Mouse (Mus musculus): ENCODE data around the gene Nemf. TPM values are rescaled to one million over a fixed set of nuclear protein-coding genes. Genes with fewer than 3 reads are reported as not detected.

The Nemf gene
- polyA plus RNA-seq, 2 experiments from 2014 or later, result 163 to 169 TPM

DNA sequence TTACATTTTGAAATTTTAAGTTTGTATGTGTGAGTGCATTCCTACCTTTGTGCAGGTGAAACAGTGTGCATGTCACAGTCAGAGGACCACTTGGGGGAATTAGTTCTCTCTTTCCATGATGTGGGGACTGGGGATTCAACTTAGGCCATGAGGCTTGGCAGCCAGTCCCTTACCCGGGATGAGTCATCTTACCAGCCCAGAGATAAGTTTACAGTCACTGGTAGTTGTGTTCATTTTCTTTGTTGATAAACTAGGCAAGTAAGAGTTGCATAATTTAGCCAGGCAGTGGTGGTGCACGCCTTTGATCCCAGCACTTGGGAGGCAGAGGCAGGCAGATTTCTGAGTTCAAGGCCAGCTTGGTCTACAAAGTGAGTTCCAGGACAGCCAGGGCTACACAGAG, 52.9 kb downstream of the Nemf start:
- ATAC-seq, result no peak

DNA sequence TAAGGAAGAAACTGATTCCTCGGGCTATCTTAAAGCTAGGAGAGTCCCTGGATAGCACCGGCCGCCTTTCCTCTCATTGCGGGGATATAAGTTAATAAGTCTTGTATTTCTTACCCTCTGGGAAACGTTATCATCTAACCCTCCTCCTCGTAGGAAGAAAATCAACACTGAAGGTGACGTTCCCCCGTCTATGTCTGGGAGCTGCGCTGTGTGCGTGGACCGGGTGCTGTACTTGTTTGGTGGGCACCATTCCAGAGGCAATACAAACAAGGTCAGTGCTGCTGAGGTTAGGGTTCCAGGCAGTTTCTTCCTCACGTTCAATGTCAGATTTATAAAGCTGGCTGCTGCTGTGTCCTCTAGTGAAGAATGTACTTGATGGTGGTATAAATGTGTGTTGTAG, 54.8 kb downstream of the Nemf start:
- no peak for ATAC-seq

DNA sequence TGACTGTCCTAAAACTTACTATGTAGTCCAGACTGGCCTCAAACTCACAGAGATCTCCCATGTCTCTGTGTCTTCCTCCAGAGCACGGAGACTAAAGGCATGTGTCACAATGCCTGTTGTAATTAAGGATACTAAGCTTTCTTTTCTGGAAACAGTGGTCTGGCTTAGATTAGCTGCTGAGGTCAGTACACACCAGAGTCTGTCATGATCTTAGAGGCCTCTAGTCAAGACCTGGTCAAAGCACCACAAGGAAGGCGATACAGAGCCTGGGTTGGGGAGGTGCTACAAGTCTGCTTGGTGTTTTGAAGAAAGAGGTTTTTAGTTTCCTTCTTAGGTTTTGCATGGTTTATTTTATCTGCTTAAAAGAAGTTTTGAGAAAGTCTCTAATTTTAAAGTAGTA, 56.6 kb downstream of the Nemf start:
- ATAC-seq, result no peak

DNA sequence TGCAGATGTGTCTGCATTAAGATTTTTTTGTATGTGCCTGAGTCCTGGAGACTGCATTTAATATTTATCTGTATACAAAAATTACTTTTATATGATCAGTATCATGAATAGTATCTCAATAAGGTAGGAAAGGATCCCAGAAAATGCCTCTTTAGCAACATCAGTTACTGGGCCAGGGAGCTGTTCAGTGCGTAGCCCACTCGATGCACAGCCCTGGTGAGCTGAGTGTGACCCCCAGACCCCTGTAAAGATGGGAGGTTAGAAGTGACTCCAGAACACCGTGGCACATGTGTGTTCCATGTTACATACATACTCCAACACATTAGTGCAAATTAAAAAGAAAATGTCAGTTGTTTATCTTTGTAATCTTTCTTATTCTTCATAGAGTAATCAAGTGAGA, 57.1 kb downstream of the Nemf start:
- no peak for ATAC-seq

DNA sequence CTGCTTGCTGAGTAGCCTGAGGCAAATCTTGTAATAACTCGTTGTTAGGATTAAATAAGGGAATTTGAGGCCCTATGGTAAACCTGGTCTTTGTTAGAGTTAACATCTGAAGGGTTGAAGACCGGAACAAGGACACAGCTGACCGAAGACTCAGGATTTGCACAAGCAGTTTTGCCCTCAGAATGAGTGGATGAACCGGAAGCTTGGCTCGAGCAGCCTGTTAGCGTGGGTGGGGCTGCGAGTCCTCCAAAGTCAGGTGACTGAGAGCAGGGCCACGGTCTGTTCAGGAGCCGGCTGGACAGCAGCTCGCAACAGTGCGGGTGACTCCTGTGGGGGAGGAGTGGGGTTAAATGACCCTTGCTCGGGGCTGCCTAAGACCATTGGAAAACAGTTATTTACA, 57.7 kb downstream of the Nemf start:
- ATAC-seq, result no peak

DNA sequence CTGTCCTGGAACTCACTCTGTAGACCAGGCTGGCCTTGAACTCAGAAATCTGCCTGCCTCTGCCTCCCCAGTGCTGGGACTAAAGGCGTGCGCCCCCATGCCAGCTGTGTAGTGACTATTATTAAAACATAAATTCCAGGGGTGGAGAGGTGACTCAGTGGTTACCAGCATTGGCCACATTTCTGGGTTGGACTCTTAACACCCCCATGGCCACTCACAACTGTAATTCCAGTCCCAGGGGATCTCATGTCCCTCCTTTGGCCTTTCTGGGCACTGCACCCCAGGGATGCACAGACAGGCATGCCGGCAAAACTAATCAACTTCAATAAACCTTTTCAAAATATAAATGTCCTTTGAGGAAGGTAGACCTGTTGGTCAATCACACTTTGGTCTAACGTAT, 58.7 kb downstream of the Nemf start:
- ATAC-seq, result no peak

DNA sequence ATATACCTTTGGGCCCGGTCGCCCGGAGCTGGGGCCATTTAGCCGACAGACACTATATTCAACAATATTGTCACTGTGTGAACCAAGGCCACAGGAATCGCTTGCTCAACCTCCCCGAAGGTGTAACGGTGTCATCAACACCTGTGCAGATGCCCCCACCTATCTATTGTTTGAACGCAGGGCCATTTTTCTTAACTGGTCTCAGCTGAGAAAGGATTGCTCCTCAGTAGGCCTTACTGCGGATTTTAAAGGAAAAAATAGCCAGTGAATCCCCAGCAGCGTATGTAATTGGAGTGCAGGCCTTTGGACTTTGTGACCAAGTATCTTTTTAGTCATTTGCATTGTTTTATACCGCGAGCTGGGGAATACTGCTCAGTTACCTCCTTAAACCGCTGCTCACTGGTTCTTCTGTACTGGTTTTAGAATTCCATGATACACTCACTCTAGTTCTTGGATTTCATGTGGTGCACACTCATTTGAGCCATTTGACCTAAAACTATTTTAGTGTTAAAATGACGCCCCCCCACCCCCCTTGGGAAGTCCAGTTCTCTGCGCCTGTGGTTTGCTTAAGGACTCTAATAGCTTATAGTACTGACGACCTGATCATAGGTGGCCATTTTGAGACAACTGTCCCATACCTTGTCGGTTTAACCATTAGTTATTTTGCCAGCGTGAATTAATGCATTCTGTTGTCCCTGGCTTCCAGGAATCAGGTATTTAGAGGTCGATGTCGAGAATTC, 59.4 kb downstream of the Nemf start:
- no peak for ATAC-seq

DNA sequence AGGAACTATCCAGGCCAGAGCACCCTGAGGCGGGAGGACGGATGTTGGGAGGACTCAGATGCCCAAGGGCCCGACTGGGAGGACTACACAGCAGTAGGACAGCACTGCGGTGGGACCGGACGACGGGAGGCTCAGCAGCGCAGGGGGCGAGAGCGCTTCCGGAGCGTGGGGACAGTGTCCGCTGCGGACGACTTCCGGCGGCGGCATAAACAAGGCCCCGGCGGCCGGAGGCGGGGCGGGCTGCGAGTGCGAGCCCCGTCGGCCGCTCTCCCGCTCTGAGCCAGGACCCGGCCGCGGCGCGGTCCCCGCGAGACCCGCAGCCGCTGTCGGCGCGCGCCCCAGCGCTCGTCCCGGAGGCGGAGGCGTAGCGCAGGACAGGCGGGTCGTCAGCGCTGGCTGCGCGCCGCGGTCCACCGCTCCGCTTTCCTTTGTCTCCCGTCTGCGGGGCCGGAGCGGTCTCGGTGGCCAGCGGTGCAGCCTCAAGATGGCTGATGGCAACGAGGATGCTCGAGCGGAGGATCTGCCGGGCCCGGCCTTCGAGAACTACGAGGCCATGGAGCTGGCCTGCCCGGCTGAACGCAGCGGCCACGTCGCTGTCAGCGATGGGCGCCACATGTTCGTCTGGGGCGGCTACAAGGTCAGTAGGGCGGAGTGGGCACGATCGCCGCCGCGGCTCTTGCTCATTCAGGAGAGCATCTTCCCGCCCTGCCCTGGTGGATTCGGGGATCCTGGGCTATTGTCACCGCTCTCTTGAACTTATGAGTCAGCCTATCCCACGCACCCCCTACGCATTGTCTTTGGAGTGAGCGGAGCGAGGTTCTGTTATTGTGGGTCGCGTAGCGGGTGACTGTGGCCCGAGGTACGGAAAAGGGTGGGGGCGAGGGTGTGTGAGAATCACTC, 60.2 kb downstream of the Nemf start, which contains the start of gene Klhdc2:
Gene Klhdc2, plus strand, starts transcription at position 171 of the 900 bp plus-strand sequence.
- peak; percentile 71 for ATAC-seq

DNA sequence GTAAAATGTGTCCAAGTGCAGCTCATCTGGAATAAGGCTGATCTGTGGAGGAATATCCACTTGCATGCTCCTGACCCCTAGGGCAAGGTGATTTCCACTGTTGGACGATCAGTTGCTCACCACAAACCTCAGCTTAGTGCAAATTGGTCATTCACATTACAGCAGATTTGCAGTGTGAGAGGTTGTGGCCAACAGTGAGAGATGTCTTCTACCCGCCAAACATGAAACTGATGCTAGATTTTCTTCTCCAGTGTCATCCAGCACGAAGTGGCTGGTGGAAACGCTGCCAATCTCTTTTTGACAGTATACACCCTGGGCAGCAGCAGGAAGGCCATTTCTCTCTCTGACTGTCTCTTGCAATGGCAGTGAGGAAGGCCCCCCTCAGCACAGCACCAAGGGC, 61.3 kb downstream of the Nemf start:
- no peak for ATAC-seq

DNA sequence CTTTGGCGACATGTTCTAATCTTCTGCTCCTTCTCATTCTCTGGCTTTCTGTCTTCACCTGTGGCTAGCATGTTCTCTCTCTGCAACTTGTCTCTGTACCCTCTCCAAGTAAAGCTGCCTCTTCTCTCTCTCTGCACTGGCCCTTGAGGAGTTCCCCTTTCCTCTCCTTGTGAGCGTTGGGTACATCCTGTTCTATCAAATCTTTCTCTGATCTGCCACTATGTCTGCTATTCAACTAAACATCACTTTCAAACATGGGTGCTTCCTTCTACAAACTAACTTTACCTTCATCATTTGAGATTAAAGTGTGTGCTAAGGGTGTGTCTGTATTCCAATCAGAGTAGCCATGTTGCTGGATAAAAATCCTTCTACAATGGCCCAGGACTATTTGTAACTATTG, 62.0 kb downstream of the Nemf start:
- peak; percentile 54 for ATAC-seq

DNA sequence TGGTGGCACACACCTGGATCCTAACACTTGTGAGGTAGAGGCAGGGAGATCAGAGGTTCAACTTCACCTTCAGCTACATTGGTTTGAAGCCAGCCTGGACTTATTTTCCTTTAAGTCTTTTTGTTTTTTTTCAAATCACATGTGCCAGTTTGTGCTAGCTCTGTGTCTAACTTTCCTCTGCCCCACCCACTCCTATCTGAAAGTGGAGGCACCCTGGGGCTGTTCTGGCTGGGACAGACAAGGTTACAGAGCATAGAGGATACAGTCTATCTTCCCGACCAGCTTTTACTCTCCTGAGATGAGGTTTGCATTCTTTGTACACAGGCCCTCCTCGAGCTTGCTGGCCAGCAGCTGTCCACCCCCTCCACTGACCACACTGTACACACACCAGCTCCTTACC, 63.1 kb downstream of the Nemf start:
- ATAC-seq, result no peak

DNA sequence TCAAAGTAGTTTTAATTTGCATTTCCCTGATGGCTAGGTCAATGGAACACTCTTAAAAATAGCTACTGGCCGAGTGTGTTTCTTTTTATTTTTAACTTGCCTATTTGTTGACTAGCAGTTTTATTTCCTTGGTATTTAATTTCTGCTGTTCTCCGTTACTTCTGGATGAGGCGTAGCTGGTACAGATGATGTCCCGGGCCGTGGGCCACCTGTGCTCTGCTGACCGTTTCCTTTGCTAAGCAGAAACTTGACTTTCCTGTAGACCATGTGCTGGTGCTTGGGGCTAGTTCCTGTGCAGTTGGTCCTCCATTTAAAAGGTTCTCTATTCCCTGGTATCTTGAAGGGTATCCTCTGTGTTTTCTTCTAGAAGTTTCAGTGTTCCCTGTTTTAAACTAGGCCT, 64.6 kb downstream of the Nemf start:
- ATAC-seq, result no peak

DNA sequence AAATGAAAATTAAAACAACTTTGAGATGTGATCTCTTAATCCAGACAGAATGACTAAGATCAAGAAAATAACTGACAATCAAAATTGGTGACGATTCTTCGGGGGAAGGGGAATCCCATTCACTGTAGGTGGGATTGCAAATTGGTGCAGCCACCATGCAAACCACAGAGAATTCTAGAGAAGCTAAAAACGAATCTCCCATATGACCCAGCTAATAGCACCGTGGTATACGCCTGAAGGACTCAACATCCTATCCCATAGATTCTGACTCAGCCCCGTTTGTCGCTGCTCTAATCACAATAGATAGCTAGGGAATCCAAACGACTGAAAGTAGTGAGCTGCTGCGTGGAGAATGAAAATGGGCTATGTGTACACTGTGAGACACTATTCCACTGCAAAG, 68.3 kb downstream of the Nemf start:
- peak; percentile 34 for ATAC-seq

DNA sequence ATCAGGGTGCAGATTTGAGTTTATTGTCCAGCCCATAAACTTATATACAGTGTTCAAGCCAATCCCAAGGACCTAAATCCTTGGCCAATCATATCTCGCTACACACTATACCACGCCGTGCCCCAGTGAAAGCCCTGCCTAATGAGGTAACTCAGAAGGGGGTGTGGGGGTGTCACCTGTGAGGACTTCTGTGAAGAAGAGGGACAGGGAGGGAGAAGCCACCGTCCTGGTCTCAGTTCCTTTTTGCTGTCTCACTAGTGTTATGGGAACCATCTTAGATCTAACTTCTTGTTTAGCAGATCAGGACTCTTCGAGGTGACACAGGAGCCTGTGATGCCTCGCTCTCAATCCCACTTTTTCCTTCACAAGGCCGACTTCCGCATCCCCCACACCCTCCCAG, 69.4 kb downstream of the Nemf start:
- ATAC-seq, result no peak

DNA sequence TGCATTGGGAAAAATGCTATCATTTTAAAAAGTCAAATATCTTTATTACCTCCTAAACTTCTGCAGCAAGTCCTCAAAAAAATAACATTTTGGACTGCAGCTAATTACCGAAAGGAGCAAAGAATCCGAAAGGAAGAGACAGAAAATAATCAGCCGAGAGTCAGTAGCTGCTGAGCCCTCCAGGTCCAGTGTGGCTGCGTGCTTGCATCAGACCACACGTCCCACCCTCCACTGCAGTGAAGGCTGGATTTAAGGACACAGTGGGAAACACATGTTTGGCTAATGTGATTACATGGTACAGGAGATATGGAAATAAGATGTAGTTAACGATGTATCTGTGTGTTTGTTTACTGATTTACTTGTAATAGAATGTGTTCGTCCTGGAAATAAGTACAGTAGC, 73.8 kb downstream of the Nemf start:
- no peak for ATAC-seq

DNA sequence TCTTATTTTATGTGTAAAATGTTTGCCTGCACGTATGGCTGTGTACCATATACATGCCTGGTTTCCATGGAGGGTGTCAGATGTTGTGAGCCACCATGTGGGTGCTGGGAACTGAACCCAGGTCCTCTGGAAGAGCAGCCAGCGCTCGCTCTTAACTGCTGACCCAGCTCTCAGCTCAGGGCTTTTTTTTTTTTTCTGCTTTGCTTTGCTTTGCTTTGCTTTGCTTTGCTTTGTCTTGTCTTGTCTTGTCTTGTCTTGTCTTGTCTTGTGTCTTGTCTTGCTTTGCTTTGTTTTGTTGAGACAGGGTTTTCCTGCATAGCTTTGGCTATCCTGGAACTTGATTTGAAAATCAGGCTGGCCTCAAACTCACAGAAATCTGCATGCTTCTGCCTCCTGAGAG, 76.0 kb downstream of the Nemf start:
- no peak for ATAC-seq

DNA sequence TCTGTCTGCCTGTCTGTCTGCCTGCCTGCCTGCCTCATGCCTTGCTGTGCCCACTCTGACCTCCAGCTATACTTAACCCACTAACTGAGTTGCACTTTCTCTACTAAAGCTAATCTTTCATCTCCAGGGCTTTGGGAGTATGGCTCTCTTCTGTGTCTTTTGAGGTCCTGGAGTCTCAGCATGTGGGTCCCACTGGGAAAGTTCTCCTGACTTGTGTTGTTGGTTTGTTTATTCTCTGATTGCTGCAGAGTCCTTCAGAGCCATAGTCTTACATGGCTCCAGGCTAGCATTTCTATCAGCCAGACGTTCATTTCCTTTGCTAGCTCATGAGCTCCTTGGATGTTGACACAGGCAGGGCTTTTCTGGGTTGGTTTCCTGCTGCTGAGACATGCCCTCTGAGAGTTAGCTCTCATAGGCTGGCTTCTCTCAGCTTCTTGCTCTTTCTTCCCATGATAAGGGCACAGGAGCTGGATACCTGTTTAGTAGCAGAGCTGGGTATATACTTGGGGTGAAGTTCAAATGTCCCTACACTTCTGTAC, 77.0 kb downstream of the Nemf start:
- no peak for ATAC-seq

DNA sequence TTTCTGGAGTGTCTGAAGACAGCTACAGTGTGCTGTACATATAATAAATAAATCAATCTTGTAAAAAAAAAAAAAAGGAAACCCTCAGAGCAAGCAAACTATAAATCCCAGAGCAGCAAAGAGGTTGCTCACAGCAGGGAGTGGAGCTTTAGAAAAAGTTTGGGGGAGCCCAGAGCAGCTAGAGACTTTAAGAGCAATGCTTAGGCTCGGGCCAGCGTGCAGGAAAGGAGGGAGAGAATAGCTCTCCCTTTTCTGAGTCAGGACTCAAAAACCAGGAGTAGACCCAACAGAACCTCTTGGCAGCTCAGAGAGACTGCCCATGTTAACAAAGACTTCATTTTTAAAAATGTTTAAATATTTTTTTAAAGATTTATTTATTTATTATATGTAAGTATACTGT, 88.0 kb downstream of the Nemf start:
- ATAC-seq, result no peak

DNA sequence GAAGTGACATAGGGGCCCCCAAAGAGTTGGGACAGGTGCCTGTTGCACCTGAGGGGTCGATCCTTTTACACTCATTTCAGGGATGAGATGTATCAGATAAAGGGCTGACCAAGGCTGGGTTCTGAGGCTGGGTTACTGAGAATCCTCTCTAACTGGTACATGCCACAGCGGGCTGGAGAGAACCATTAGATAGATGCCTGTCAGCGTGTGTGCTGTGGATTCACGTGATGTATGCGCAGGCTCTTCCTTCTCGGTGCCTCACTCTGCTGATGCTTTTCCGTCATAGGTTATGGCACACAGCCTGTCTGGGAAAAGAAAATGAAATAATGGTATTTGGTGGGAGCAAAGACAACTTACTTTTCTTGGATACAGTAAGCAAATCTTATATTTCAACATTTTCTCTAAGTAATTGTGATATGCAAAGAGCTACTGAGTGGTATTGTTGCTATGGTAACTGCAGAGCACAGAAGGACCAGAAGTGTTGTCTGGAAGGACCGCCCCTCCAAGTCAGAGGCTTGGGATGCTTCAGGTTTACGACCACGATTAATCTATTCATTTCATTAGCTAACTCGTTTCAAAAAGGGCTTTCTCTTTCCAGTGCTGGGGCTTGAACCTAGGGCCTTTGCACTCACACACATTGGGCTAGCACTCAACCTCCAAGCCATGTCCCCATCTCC, 88.9 kb downstream of the Nemf start:
- ATAC-seq, result no peak

DNA sequence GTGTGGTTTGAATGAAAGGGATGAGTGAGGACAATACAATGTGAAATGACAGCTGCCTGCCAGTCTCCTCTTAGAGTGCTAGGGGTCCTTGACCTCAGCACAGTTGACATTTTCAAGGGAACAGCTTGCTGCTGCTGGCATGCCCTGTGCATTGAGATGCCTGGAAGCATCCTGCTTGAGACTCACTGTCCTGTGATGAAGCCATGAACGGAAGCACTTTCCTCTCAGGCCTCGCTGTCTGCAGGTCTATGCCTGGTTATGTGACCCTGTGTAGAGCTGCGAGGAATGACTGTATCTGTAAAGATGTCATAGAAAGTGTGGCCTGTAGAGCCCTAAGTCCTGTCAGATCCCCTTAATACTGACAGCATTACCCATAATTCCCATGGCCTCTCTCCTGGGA, 91.9 kb downstream of the Nemf start:
- ATAC-seq, result no peak

DNA sequence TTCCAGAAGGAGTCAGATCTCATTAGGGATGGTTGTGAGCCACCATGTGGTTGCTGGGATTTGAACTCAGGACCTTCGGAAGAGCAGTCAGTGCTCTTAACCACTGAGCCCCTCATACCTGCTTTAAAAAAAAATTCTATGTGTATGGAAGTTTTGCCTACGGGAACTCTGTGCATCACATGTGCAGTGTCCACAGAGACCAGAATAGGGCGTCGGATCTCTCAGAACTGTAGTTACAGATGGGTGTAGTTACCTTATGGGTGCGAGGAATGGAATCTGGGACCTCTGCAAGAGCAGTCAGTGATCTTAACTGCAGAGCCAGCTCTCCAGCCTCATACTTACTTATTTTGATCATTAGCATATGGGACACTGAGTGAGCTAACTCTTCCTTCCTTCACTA, 94.7 kb downstream of the Nemf start:
- no peak for ATAC-seq
